Mouse (Mus musculus) hindbrain, embryonic 14.5 days (tissue): ENCODE data around the gene Atad5. TPM values are rescaled to one million over a fixed set of nuclear protein-coding genes. Genes with fewer than 3 reads are reported as not detected.

Experiments
- ATAC-seq: fragments of 200-750 bp; cut with Nextera tagmentation; 2 replicates; pipeline ENCODE4 v1.8.0; 2017; ENCODE audit warnings: moderate number of reproducible peaks, mild to moderate bottlenecking, moderate TSS enrichment, moderate library complexity; ENCODE audit not compliant: low FRiP score
- DNase-seq: peaks from one replicate; pipeline ENCODE4 v3.0.0-alpha.2; 2015; ENCODE audit warnings: low spot score
- H3K27ac ChIP-seq: fragments of 300-500 bp; sonication (generic); 2 replicates; pipeline ENCODE4 v1.5.1; 2014; ENCODE audit warnings: mild to moderate bottlenecking, moderate library complexity
- H3K27me3 ChIP-seq: fragments of 300-500 bp; sonication (generic); 2 replicates; pipeline ENCODE4 v1.6.1; 2014; ENCODE audit warnings: mild to moderate bottlenecking, low read length, mixed read lengths; ENCODE audit not compliant: control insufficient read depth, insufficient read depth
- H3K36me3 ChIP-seq: fragments of 300-500 bp; sonication (generic); replicated peaks from 2 replicates; pipeline ENCODE4 v1.6.1; 2014; ENCODE audit not compliant: control insufficient read depth, insufficient read depth
- H3K4me1 ChIP-seq: fragments of 300-500 bp; sonication (generic); replicated peaks from 2 replicates; pipeline ENCODE4 v1.6.1; 2014; ENCODE audit warnings: antibody characterized with exemption, low read length, mixed read lengths; ENCODE audit not compliant: control insufficient read depth, insufficient read depth
- H3K4me2 ChIP-seq: fragments of 300-500 bp; sonication (generic); replicated peaks from 2 replicates; pipeline ENCODE4 v1.6.1; 2014; ENCODE audit warnings: mild to moderate bottlenecking, moderate library complexity
- H3K4me3 ChIP-seq: fragments of 300-500 bp; sonication (generic); replicated peaks from 2 replicates; pipeline ENCODE4 v1.5.1; 2014; ENCODE audit warnings: mild to moderate bottlenecking, low read length
- H3K9ac ChIP-seq: fragments of 300-500 bp; sonication (generic); 2 replicates; pipeline ENCODE4 v1.6.1; 2014
- H3K9me3 ChIP-seq: fragments of 300-500 bp; sonication (generic); 2 replicates; pipeline ENCODE4 v1.6.1; 2016; ENCODE audit warnings: low read length; ENCODE audit not compliant: control insufficient read depth
- WGBS: fragments of 180-500 bp; shearing (Covaris S2); extraction: QIAGEN DNeasy Blood & Tissue Kit; methylation state at CpG from one replicate; pipeline ENCODE4 v1.1.7; 2014; 5-methylcytosine and 5-hydroxymethylcytosine counted together
- polyA plus RNA-seq: library from polyadenylated mRNA; unstranded; fragments of >200 nt; fragmentation: Nextera tagmentation; extraction: Ambion mirVana; gene quantifications from 2 replicates; pipeline ENCODE4 v1.2.1, GENCODE M21; 2014

The Atad5 gene
- polyA plus RNA-seq: 5.0 and 5.4 TPM in 2 replicates

GRCm38 (mm10) chr11:80088917-80089816 lies at the start of gene Atad5:
Gene Atad5, plus strand, starts transcription at chr11:80089400.
- no peaks in the 10 kb centered on the region for H3K9me3 ChIP-seq
- H3K27me3 ChIP-seq: no peaks in the 10 kb centered on the region
- peak within 1 kb of the TSS; percentile 60 for H3K4me2 ChIP-seq
- H3K9ac ChIP-seq: peak within 1 kb of the TSS; percentile 79
- DNase-seq: peak; percentile 95
- no peak within 1 kb of the TSS for H3K27ac ChIP-seq
- 0 out of 2 replicates have a peak, but pooled peaks cover 2% of the 10 kb centered on the region for H3K36me3 ChIP-seq
- WGBS: 6% methylated on average over 57 of the region's 57 CpGs
- peak within 1 kb of the TSS; percentile 86 for H3K4me3 ChIP-seq
- H3K4me1 ChIP-seq: peaks cover 10% of the 10 kb centered on the region; the same call in 1 of the 2 replicates
- peak; percentile 68; the same call in 1 of the 2 replicates for ATAC-seq

GRCm38 (mm10) chr11:80042615-80043418 lies 46.4 kb upstream of the Atad5 start:
- no peaks in the 10 kb centered on the region for H3K4me1 ChIP-seq
- no peaks in the 10 kb centered on the region for H3K9me3 ChIP-seq
- no peaks in the 10 kb centered on the region for H3K27me3 ChIP-seq
- H3K4me3 ChIP-seq: no peak overlapping the region
- 56% methylated on average over 10 of the region's 10 CpGs for WGBS
- no peak overlapping the region for H3K27ac ChIP-seq
- no peak for ATAC-seq
- DNase-seq: no peak
- no peak overlapping the region for H3K9ac ChIP-seq
- no peaks in the 10 kb centered on the region for H3K36me3 ChIP-seq
- no peak overlapping the region for H3K4me2 ChIP-seq

GRCm38 (mm10) chr11:80043419-80043817 lies 45.8 kb upstream of the Atad5 start:
- DNase-seq: no peak
- WGBS: 87% methylated on average over 8 of the region's 8 CpGs
- ATAC-seq: no peak
- no peaks in the 10 kb centered on the region for H3K9me3 ChIP-seq
- no peak overlapping the region for H3K9ac ChIP-seq
- no peaks in the 10 kb centered on the region for H3K27me3 ChIP-seq
- no peak overlapping the region for H3K4me3 ChIP-seq
- H3K4me1 ChIP-seq: no peaks in the 10 kb centered on the region
- no peak overlapping the region for H3K4me2 ChIP-seq
- H3K27ac ChIP-seq: no peak overlapping the region
- peaks cover 5% of the 10 kb centered on the region; the same call in 1 of the 2 replicates for H3K36me3 ChIP-seq

- WGBS: 87% methylated on average over 7 of the region's 7 CpGs
- DNase-seq (no peak), ATAC-seq (no peak)
- no peak overlapping the region for H3K9ac ChIP-seq
- H3K4me1 ChIP-seq: no peaks in the 10 kb centered on the region
- no peaks in the 10 kb centered on the region for H3K9me3 ChIP-seq
- H3K4me3 ChIP-seq: no peak overlapping the region
- H3K27me3 ChIP-seq: no peaks in the 10 kb centered on the region
- no peak overlapping the region for H3K4me2 ChIP-seq
- no peak overlapping the region for H3K27ac ChIP-seq
- H3K36me3 ChIP-seq: peaks cover 10% of the 10 kb centered on the region; the same call in 1 of the 2 replicates
Observed at GRCm38 (mm10) chr11:80046856-80047255, 42.3 kb upstream of the Atad5 start.

GRCm38 (mm10) chr11:80050088-80050487 lies 39.1 kb upstream of the Atad5 start:
- ATAC-seq (no peak), DNase-seq (no peak)
- no peaks in the 10 kb centered on the region for H3K4me1 ChIP-seq
- H3K27me3 ChIP-seq: no peaks in the 10 kb centered on the region
- H3K4me2 ChIP-seq: no peak overlapping the region
- no peak overlapping the region for H3K4me3 ChIP-seq
- H3K9ac ChIP-seq: no peak overlapping the region
- 71% methylated on average over 2 of the region's 2 CpGs for WGBS
- peaks cover 21% of the 10 kb centered on the region for H3K36me3 ChIP-seq
- H3K27ac ChIP-seq: no peak overlapping the region
- no peaks in the 10 kb centered on the region for H3K9me3 ChIP-seq

GRCm38 (mm10) chr11:80052456-80052855 lies 36.7 kb upstream of the Atad5 start:
- Histone ChIP-seq H3K4me3 (no peak overlapping the region), H3K9ac (no peak overlapping the region), H3K36me3 (peaks cover 37% of the 10 kb centered on the region), H3K27ac (no peak overlapping the region), H3K4me2 (no peak overlapping the region), H3K27me3 (no peaks in the 10 kb centered on the region), H3K4me1 (no peaks in the 10 kb centered on the region), H3K9me3 (no peaks in the 10 kb centered on the region)
- ATAC-seq: no peak
- WGBS: 80% methylated on average over 7 of the region's 7 CpGs
- no peak for DNase-seq

GRCm38 (mm10) chr11:80053171-80053570 lies 36.0 kb upstream of the Atad5 start:
- no peak overlapping the region for H3K27ac ChIP-seq
- no peaks in the 10 kb centered on the region for H3K4me1 ChIP-seq
- peaks cover 42% of the 10 kb centered on the region for H3K36me3 ChIP-seq
- H3K27me3 ChIP-seq: no peaks in the 10 kb centered on the region
- 87% methylated on average over 5 of the region's 5 CpGs for WGBS
- H3K9ac ChIP-seq: no peak overlapping the region
- H3K9me3 ChIP-seq: no peaks in the 10 kb centered on the region
- no peak overlapping the region for H3K4me3 ChIP-seq
- no peak overlapping the region for H3K4me2 ChIP-seq
- ATAC-seq (no peak), DNase-seq (no peak)

GRCm38 (mm10) chr11:80054659-80055058 lies 34.5 kb upstream of the Atad5 start:
- Histone ChIP-seq H3K9me3 (no peaks in the 10 kb centered on the region), H3K9ac (no peak overlapping the region), H3K4me2 (no peak overlapping the region), H3K4me1 (no peaks in the 10 kb centered on the region), H3K36me3 (peaks cover 45% of the 10 kb centered on the region), H3K27me3 (no peaks in the 10 kb centered on the region), H3K27ac (no peak overlapping the region), H3K4me3 (no peak overlapping the region)
- DNase-seq (no peak), ATAC-seq (no peak)
- WGBS: 81% methylated on average over 4 of the region's 4 CpGs

GRCm38 (mm10) chr11:80056141-80056540 lies 33.1 kb upstream of the Atad5 start:
- H3K36me3 ChIP-seq: peaks cover 49% of the 10 kb centered on the region
- WGBS: 92% methylated on average over 9 of the region's 9 CpGs
- no peak for ATAC-seq

More at GRCm38 (mm10) chr11:80056141-80056540, 33.1 kb upstream of the Atad5 start:
- H3K4me1 ChIP-seq: no peaks in the 10 kb centered on the region
- no peaks in the 10 kb centered on the region for H3K9me3 ChIP-seq
- H3K4me2 ChIP-seq: no peak overlapping the region
- DNase-seq: no peak
- no peaks in the 10 kb centered on the region for H3K27me3 ChIP-seq
- H3K9ac ChIP-seq: no peak overlapping the region
- no peak overlapping the region for H3K27ac ChIP-seq
- H3K4me3 ChIP-seq: no peak overlapping the region
